Mouse (Mus musculus) neural tube, embryonic 12.5 days (tissue): ENCODE results near the gene Med4. TPM values are rescaled to one million over a fixed set of nuclear protein-coding genes. Genes with fewer than 3 reads are reported as not detected.

Experiments used
- ATAC-seq: fragments of 200-750 bp; cut with Nextera tagmentation; 2 replicates; pipeline ENCODE4 v1.8.0; 2017; ENCODE audit warnings: low read depth, mild to moderate bottlenecking, moderate TSS enrichment, moderate library complexity; ENCODE audit not compliant: low FRiP score
- H3K27ac ChIP-seq: fragments of 300-500 bp; sonication (generic); 2 replicates; pipeline ENCODE4 v1.5.1; 2016
- H3K27me3 ChIP-seq: fragments of 300-500 bp; sonication (generic); replicated peaks from 2 replicates; pipeline ENCODE4 v1.6.1; 2016; ENCODE audit warnings: mild to moderate bottlenecking
- H3K36me3 ChIP-seq: fragments of 300-500 bp; sonication (generic); 2 replicates; pipeline ENCODE4 v1.6.1; 2016; ENCODE audit warnings: mild to moderate bottlenecking
- H3K4me1 ChIP-seq: fragments of 300-500 bp; sonication (generic); 2 replicates; pipeline ENCODE4 v1.6.1; 2016
- H3K4me2 ChIP-seq: fragments of 300-500 bp; sonication (generic); replicated peaks from 2 replicates; pipeline ENCODE4 v1.6.1; 2016; ENCODE audit warnings: mild to moderate bottlenecking
- H3K4me3 ChIP-seq: fragments of 300-500 bp; sonication (generic); 2 replicates; pipeline ENCODE4 v1.5.1; 2016
- H3K9ac ChIP-seq: fragments of 300-500 bp; sonication (generic); 2 replicates; pipeline ENCODE4 v1.6.1; 2016; ENCODE audit warnings: mild to moderate bottlenecking
- H3K9me3 ChIP-seq: fragments of 300-500 bp; sonication (generic); 2 replicates; pipeline ENCODE4 v1.6.1; 2016; ENCODE audit warnings: mild to moderate bottlenecking
- WGBS: fragments of 180-500 bp; shearing (Covaris S2); methylation state at CpG from one replicate; pipeline ENCODE4 v1.1.7; 2016; 5-methylcytosine and 5-hydroxymethylcytosine counted together
- polyA plus RNA-seq: library from polyadenylated mRNA; unstranded; fragments of >200 nt; fragmentation: Nextera tagmentation; extraction: Ambion mirVana; gene quantifications from 2 replicates; pipeline ENCODE4 v1.2.1, GENCODE M21; 2016

Gene Med4
- polyA plus RNA-seq, 1 experiment from 2014 or later: 89.3 TPM

DNA sequence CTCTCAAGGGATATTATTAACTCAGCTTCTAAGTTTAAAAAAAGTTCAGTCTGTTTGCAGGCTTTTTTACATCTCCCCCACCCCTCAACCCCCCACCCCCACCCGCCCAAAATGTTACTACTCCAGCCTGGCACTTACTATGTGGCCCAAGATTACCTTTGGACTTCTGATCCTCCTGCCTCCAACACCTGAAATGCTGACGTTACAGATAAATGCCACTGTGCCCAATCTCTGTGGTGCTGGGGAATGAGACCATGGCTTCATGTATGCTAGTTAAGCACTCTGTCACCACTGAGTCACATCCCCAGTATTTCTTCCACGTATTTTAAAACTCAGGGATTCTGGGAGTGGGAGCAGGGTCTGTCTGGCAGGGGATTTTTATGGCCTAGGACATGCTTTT lies 40.5 kb downstream of the Med4 start:
- no peak overlapping the region for H3K4me3 ChIP-seq
- 59% methylated on average over 3 of the region's 3 CpGs for WGBS
- H3K36me3 ChIP-seq: peaks cover under 1% of the 10 kb centered on the region; the same call in 1 of the 2 replicates
- peaks cover 7% of the 10 kb centered on the region for H3K4me1 ChIP-seq
- H3K9me3 ChIP-seq: no peaks in the 10 kb centered on the region
- no peak overlapping the region for H3K27ac ChIP-seq
- no peak overlapping the region for H3K4me2 ChIP-seq
- no peak overlapping the region for H3K9ac ChIP-seq
- H3K27me3 ChIP-seq: no peaks in the 10 kb centered on the region
- ATAC-seq: no peak

DNA sequence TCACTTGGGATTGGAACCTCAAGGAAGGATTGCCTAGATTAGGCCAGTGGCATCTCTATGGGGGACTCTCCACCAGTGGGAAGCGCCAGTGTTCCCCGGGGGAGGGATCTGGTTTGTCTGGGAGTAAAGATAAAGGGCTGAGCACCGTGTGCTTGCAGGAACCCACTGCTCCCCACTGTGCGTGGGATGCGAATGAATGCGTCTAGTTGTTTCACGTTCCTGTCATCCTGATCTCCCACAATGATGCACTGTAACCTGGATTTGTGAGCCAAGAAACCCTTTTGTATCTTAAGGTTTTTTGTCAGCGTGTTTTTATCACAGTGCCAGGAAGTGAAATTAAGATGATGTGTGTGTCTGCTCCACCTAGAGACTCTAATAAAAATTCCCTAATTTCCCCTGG lies 40.9 kb downstream of the Med4 start:
- Histone ChIP-seq H3K4me2 (no peak overlapping the region), H3K36me3 (peaks cover 5% of the 10 kb centered on the region; the same call in 1 of the 2 replicates), H3K27me3 (no peaks in the 10 kb centered on the region), H3K9ac (no peak overlapping the region), H3K9me3 (no peaks in the 10 kb centered on the region), H3K4me1 (peaks cover 7% of the 10 kb centered on the region), H3K4me3 (no peak overlapping the region), H3K27ac (no peak overlapping the region)
- ATAC-seq: no peak
- WGBS: 50% methylated on average over 8 of the region's 8 CpGs

DNA sequence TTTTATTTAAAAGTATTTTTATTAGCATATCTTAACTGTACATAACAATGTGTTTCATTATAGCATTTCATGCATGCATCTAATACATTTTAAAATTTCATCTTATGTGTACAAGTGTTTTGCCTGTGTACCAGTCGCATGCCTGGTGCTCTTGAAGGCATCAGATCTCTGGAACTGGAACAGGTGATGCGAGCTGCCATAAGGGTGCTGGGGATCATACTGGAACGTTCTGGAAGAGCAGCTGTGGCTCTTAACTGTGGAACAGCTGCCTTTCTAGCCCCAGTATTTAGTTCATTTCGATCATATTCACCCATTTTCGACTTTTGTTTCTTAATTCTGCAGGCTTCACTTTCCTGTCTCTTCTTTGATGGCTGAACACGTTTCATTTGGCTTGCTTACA lies 41.3 kb downstream of the Med4 start:
- Histone ChIP-seq H3K4me2 (no peak overlapping the region), H3K36me3 (peaks cover 10% of the 10 kb centered on the region; the same call in 1 of the 2 replicates), H3K4me3 (no peak overlapping the region), H3K27ac (no peak overlapping the region), H3K9me3 (no peaks in the 10 kb centered on the region), H3K4me1 (peaks cover 7% of the 10 kb centered on the region), H3K9ac (no peak overlapping the region), H3K27me3 (no peaks in the 10 kb centered on the region)
- ATAC-seq: no peak
- 86% methylated on average over 6 of the region's 6 CpGs for whole genome bisulfite sequencing

DNA sequence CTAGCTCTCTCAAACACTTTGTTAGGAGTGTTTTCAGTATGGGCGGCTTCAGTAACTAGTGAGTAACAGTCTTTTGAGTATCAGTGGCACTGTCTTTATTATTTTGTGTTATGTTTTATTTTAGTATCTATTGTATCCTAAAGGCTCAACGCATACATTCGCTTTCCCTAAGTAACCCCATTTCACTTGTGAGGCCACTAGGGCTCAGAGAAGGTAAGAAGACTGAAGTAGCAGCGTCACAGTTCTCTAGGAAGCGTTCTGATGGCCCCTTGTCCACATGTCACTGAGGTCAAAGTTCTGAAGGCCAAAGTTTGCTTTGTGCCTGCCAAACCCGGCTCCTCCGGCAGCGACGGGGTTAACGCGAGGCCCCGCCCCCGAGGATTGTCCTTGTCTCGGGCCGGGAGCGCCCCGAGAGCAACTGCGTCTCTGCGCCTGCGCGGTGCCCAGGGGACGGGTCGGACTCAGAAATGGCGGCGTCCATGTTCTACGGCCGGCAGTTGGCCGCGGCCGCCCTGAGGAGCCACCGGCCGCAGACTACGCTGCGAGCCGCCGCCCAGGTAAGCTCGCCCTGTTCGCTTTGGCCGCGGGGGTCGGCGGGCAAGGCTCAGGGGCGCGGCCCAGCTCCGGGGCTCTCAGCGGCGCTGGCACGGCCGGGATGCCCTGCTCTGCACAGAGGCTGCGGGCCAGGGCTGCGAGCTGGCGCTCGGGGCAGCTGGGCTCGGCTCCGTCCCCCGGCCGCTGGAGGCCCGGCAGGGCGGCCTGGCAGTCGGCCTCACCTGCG lies 42.7 kb downstream of the Med4 start:
- Histone ChIP-seq H3K4me2 (peak overlapping the region; percentile 85), H3K9me3 (no peaks in the 10 kb centered on the region), H3K9ac (peak overlapping the region; percentile 98), H3K4me1 (peaks cover 7% of the 10 kb centered on the region), H3K27me3 (no peaks in the 10 kb centered on the region), H3K36me3 (peaks cover 11% of the 10 kb centered on the region; the same call in 1 of the 2 replicates), H3K4me3 (peak overlapping the region; percentile 100), H3K27ac (peak overlapping the region; percentile 68)
- 4% methylated on average over 61 of the region's 61 CpGs for WGBS
- peak; percentile 96 for ATAC-seq

DNA sequence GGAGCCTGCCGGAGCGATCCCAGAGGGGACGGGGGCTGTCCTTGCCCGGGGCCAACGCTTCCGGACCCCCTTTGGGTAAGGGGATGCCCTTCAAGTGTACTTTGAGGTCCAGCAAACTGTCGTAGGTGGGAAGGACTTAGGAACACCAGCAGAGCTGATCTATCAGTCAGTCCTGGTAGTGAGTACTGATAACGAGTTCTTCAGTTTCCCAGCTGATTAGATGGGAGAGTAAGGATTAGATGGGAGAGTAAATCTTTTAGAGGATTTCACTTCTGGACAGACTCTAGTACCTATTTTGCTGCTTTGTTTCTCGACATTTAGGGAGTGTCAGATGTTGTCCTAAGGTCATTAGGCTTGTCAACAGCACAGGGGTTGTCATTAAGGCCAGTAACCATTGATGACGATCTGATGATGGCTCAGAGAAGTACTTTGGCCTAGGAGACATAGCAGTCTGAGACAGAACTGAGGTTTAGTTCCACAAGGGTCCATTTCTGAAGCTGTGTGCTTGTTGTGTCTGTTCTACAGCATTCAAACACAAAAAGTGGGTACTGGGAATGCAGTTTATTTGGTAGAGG lies 43.4 kb downstream of the Med4 start:
- Histone ChIP-seq H3K36me3 (peaks cover 11% of the 10 kb centered on the region; the same call in 1 of the 2 replicates), H3K4me2 (peak overlapping the region; percentile 85), H3K4me3 (peak overlapping the region; percentile 100), H3K9me3 (no peaks in the 10 kb centered on the region), H3K9ac (peak overlapping the region; percentile 98), H3K27me3 (no peaks in the 10 kb centered on the region), H3K27ac (peak overlapping the region; percentile 68), H3K4me1 (peaks cover 7% of the 10 kb centered on the region)
- no peak for ATAC-seq
- 1% methylated on average over 10 of the region's 10 CpGs for WGBS

Other genes starting within 250 kb of the Med4 start
- gene Rb1, start 184.2 kb upstream of the Med4 start, polyA plus RNA-seq: 38.1 and 46.0 TPM in 2 replicates
- 441 and 471 TPM in 2 replicates for gene Itm2b, start 124.7 kb upstream of the Med4 start, polyA plus RNA-seq
- gene Sucla2, start 15.3 kb downstream of the Med4 start, polyA plus RNA-seq: 101 and 113 TPM in 2 replicates
- 10.3 and 12.3 TPM in 2 replicates for gene Nudt15, start 38.2 kb downstream of the Med4 start, polyA plus RNA-seq
- gene Gm21750, start 151.2 kb downstream of the Med4 start, polyA plus RNA-seq: not detected in 2 replicates